ENCODE assay signal across 40 mouse cellular contexts in genomic region chr7:102113151-102113729, GRCm38 (mm10). TPM values are rescaled to one million over a fixed set of nuclear protein-coding genes. Genes with fewer than 3 reads are reported as not detected.
DNase-seq lines count a peak whose midpoint lies in the region; ATAC-seq and TF ChIP-seq lines count a peak whose summit lies in the region.
"Had no signal": no experiment of that assay in that cellular context is flagged by ENCODE, and none has a peak within 500 bp of the region (broad histone marks: within the 10 kb centered on the region; RNA-seq: fewer than 3 reads in every experiment).

No protein-coding gene starts in this region.

- no peaks in the 10 kb centered on the region for H3K4me1 ChIP-seq in midbrain, embryonic 11.5 days (ENCODE audit: control insufficient read depth, insufficient read depth, low read length)
- no peaks in the 10 kb centered on the region for H3K4me1 ChIP-seq in midbrain, embryonic 16.5 days (ENCODE audit: control insufficient read depth, insufficient read depth, low read length)
- peaks cover 0 to 10% of the 10 kb centered on the region in 2 experiments; a peak in 1 of 4 replicates for H3K4me1 ChIP-seq in ES-E14 (ENCODE audit: control insufficient read depth in 2 of 2, insufficient read depth in 2 of 2, low read length in 2 of 2, poor library complexity in 1 of 2)
- no peaks in the 10 kb centered on the region for H3K4me1 ChIP-seq in small intestine, adult 2 months (ENCODE audit: control insufficient read depth, insufficient read depth, insufficient read length, low read length)
- H3K4me1 ChIP-seq: embryonic facial prominence, embryonic 13.5 days; forebrain, embryonic 10.5 days; forebrain, embryonic 15.5 days; heart, embryonic 12.5 days; midbrain, embryonic 13.5 days; neural tube, embryonic 15.5 days; stomach, embryonic 15.5 days had no signal

- H3K9ac ChIP-seq in midbrain, embryonic 11.5 days (ENCODE audit: low read length) = no peak overlapping the region
- H3K9ac ChIP-seq in midbrain, embryonic 16.5 days (ENCODE audit: low read depth, low read length) = no peak overlapping the region
- peak overlapping the region; percentile 17; the same call in 1 of the 2 replicates for H3K9ac ChIP-seq in ES-E14 (ENCODE audit: insufficient read depth, low read depth, low read length, poor library complexity, severe bottlenecking)
- H3K9ac ChIP-seq: embryonic facial prominence, embryonic 13.5 days; forebrain, embryonic 15.5 days; heart, embryonic 12.5 days; liver, embryonic 13.5 days; lung, embryonic 14.5 days; midbrain, embryonic 13.5 days; neural tube, embryonic 15.5 days; stomach, embryonic 15.5 days had no signal

- no peak for ATAC-seq in midbrain, embryonic 11.5 days (ENCODE audit: low FRiP score)
- ATAC-seq in midbrain, embryonic 16.5 days = no peak
- ATAC-seq: activated CD4-positive, CD25-positive, alpha-beta regulatory T cell, adult 4 months; CD4-positive, CD25-positive, alpha-beta regulatory T cell, adult 4 months; forebrain, embryonic 15.5 days; hindbrain, embryonic 16.5 days; midbrain, embryonic 13.5 days had no signal

- H3K9me3 ChIP-seq in midbrain, embryonic 11.5 days (ENCODE audit: control insufficient read depth, low read length) = no peaks in the 10 kb centered on the region
- no peaks in the 10 kb centered on the region for H3K9me3 ChIP-seq in midbrain, embryonic 16.5 days (replicated peaks; ENCODE audit: control insufficient read depth, low read length, poor library complexity, severe bottlenecking)
- H3K9me3 ChIP-seq in ES-E14 (ENCODE audit: control insufficient read depth, insufficient read depth, low read depth, low read length) = no peaks in the 10 kb centered on the region
- H3K9me3 ChIP-seq: embryonic facial prominence, embryonic 13.5 days; forebrain, embryonic 10.5 days; forebrain, embryonic 15.5 days; heart, embryonic 12.5 days; liver, embryonic 13.5 days; midbrain, embryonic 13.5 days; neural tube, embryonic 15.5 days; stomach, embryonic 15.5 days had no signal

- TF ChIP-seq CTCF in small intestine, adult 2 months (IDR thresholded peaks at IDR 0.05; ENCODE audit: extremely low read depth, insufficient read length, insufficient replicate concordance, low read depth, low read length) = no peak

- DNase-seq in heart, adult 11 months = peak; percentile 88
- DNase-seq in heart, postnatal 4 days = no peak
- peak; percentile 33 for DNase-seq in midbrain, embryonic 11.5 days (ENCODE audit: low spot score, missing footprints)
- DNase-seq in ES-E14 (ENCODE audit: low read depth, low spot score) = no peak
- DNase-seq in heart, adult 18-20 months = no peak
- DNase-seq: adrenal gland, postnatal 36 days; cerebellum, adult 18-20 months; cerebellum, postnatal 10 days; gastrocnemius, postnatal 14 days; heart, adult 2 months; kidney, adult 8-10 months; kidney, postnatal 4 days; layer of hippocampus, postnatal 36 days; left cerebral cortex, postnatal 4 days; liver, embryonic 13.5 days; lung, embryonic 14.5 days; retina, postnatal 1 day; right cerebral cortex, postnatal 14 days; thymus, adult 18-20 months; thymus, postnatal 25 days had no signal

- no peaks in the 10 kb centered on the region for H3K27me3 ChIP-seq in midbrain, embryonic 11.5 days (ENCODE audit: control insufficient read depth, insufficient read depth, low read length)
- H3K27me3 ChIP-seq in midbrain, embryonic 16.5 days (ENCODE audit: control insufficient read depth, insufficient read depth, low read depth, low read length) = no peaks in the 10 kb centered on the region
- no peaks in the 10 kb centered on the region for H3K27me3 ChIP-seq in small intestine, adult 2 months (ENCODE audit: control insufficient read depth, insufficient read depth, low read length)
- H3K27me3 ChIP-seq: embryonic facial prominence, embryonic 13.5 days; forebrain, embryonic 15.5 days; liver, embryonic 13.5 days; midbrain, embryonic 13.5 days; neural tube, embryonic 15.5 days had no signal

- H3K4me2 ChIP-seq in midbrain, embryonic 11.5 days = no peak overlapping the region
- H3K4me2 ChIP-seq in midbrain, embryonic 16.5 days (ENCODE audit: low read length) = no peak overlapping the region
- H3K4me2 ChIP-seq: embryonic facial prominence, embryonic 13.5 days; forebrain, embryonic 15.5 days; heart, embryonic 12.5 days; liver, embryonic 13.5 days; lung, embryonic 14.5 days; midbrain, embryonic 13.5 days; neural tube, embryonic 15.5 days; stomach, embryonic 15.5 days had no signal

- no peak overlapping the region for H3K27ac ChIP-seq in midbrain, embryonic 11.5 days (ENCODE audit: low read depth, low read length)
- no peak overlapping the region for H3K27ac ChIP-seq in midbrain, embryonic 16.5 days (ENCODE audit: low read length)
- H3K27ac ChIP-seq in ES-E14 (ENCODE audit: insufficient read depth, low read depth, low read length, poor library complexity, severe bottlenecking) = no peak overlapping the region
- no peak overlapping the region for H3K27ac ChIP-seq in small intestine, adult 2 months (ENCODE audit: insufficient read depth, low read depth, low read length)
- H3K27ac ChIP-seq: embryonic facial prominence, embryonic 13.5 days; forebrain, embryonic 10.5 days; forebrain, embryonic 15.5 days; heart, adult 2 months; kidney, postnatal 0 days; liver, embryonic 13.5 days; midbrain, embryonic 13.5 days; neural tube, embryonic 15.5 days; stomach, embryonic 15.5 days had no signal

- H3K4me3 ChIP-seq in midbrain, embryonic 11.5 days (ENCODE audit: low read depth, low read length) = no peak overlapping the region
- no peak overlapping the region for H3K4me3 ChIP-seq in midbrain, embryonic 16.5 days (ENCODE audit: low read depth, low read length)
- H3K4me3 ChIP-seq in ES-E14 (ENCODE audit: insufficient read depth in 1 of 2, low read depth in 1 of 2, low read length in 2 of 2, poor library complexity in 1 of 2, severe bottlenecking in 1 of 2) = peak overlapping the region; percentile 54 to 59; a peak in 3 of 4 replicates
- peak overlapping the region; percentile 41 for H3K4me3 ChIP-seq in small intestine, adult 2 months (ENCODE audit: low read depth, low read length)
- H3K4me3 ChIP-seq: embryonic facial prominence, embryonic 13.5 days; forebrain, embryonic 10.5 days; forebrain, embryonic 15.5 days; heart, adult 2 months; heart, embryonic 12.5 days; liver, embryonic 13.5 days; midbrain, embryonic 13.5 days; neural tube, embryonic 15.5 days; stomach, embryonic 15.5 days had no signal

- H3K36me3 ChIP-seq in midbrain, embryonic 11.5 days (ENCODE audit: control insufficient read depth, insufficient read depth, low read length) = no peaks in the 10 kb centered on the region
- peaks cover 2% of the 10 kb centered on the region; the same call in 1 of the 2 replicates for H3K36me3 ChIP-seq in midbrain, embryonic 16.5 days (ENCODE audit: control insufficient read depth, insufficient read depth, low read length)
- no peaks in the 10 kb centered on the region for H3K36me3 ChIP-seq in ES-E14 (ENCODE audit: control insufficient read depth, insufficient read depth, low read length, poor library complexity, severe bottlenecking)
- H3K36me3 ChIP-seq in small intestine, adult 2 months (ENCODE audit: control insufficient read depth, insufficient read depth, low read length) = no peaks in the 10 kb centered on the region

- 80% methylated on average over 45 of the region's 45 CpGs for WGBS in midbrain, embryonic 11.5 days
- WGBS in midbrain, embryonic 16.5 days = 79% methylated on average over 45 of the region's 45 CpGs
- WGBS in small intestine, adult 2 months = 67% methylated on average over 45 of the region's 45 CpGs

- in situ Hi-C loops in ES-E14 (cut with MboI; ENCODE audit: low sequenced_read_pairs in 2 of 2, unreplicated experiment in 2 of 2) = no loop called here

- TF ChIP-seq POLR2A in small intestine, adult 2 months (IDR thresholded peaks at IDR 0.05; ENCODE audit: low read depth, low read length) = no peak

TF ChIP-seq in ES-E14, 5 proteins besides CTCF, POLR2A, EP300 and RAD21 (continues in another document):
- no peak for TF ChIP-seq ZC3H11A (IDR thresholded peaks at IDR 0.05; ENCODE audit: borderline replicate concordance, low read depth, low read length)
- no peak for TF ChIP-seq MAFK (IDR thresholded peaks at IDR 0.05; ENCODE audit: insufficient read depth, low read depth, low read length)

RNA-seq across cellular contexts. Expression of gene Chrna10, which starts 3.4 kb away (rescaled TPM):
- total RNA-seq in heart, postnatal 4 days (2021) = under 1 TPM in 1 of 2 experiments, not detected in 1; 0.10 TPM
- polyA plus RNA-seq in midbrain, embryonic 11.5 days (2014; fragmentation: Nextera tagmentation; extraction: Ambion mirVana) = not detected in 2 replicates
- polyA plus RNA-seq in midbrain, embryonic 16.5 days (2015; fragmentation: Nextera tagmentation; extraction: Ambion mirVana) = not detected in 2 replicates
- total RNA-seq in ES-E14 (2012; rRNA removed) = 0.27 and 0.42 TPM in 2 replicates
- 0.18 and 0.23 TPM in 2 replicates for polyA plus RNA-seq in small intestine, adult 2 months (2012; rRNA removed)
- total RNA-seq in heart, adult 18-20 months (2021) = not detected
- total RNA-seq: adrenal gland, postnatal 36 days; heart, adult 2 months; layer of hippocampus, postnatal 36 days; left cerebral cortex, postnatal 4 days; megakaryocyte progenitor cell, adult 5-6 weeks; monocyte, adult 5-6 weeks had no signal
- polyA plus RNA-seq: activated CD4-positive, CD25-positive, alpha-beta regulatory T cell, adult 4 months; CD4-positive, CD25-positive, alpha-beta regulatory T cell, adult 4 months; embryonic facial prominence, embryonic 13.5 days; forebrain, embryonic 10.5 days; forebrain, embryonic 15.5 days; heart, embryonic 12.5 days; hindbrain, embryonic 16.5 days; intestine, embryonic 14.5 days; kidney, postnatal 0 days; liver, embryonic 13.5 days; lung, embryonic 14.5 days; midbrain, embryonic 13.5 days; neural tube, embryonic 15.5 days; stomach, embryonic 15.5 days had no signal

RNA-seq across cellular contexts. Expression of gene Art5, which starts 4.0 kb away (rescaled TPM):
- total RNA-seq in heart, postnatal 4 days (2021) = 1 to 10 TPM in 1 of 2 experiments, under 1 TPM in 1; 0.45 to 1.1 TPM
- 0.70 and 0.81 TPM in 2 replicates for polyA plus RNA-seq in midbrain, embryonic 11.5 days (2014; fragmentation: Nextera tagmentation; extraction: Ambion mirVana)
- polyA plus RNA-seq in midbrain, embryonic 16.5 days (2015; fragmentation: Nextera tagmentation; extraction: Ambion mirVana) = 0.17 TPM in 1 of 2 replicates, not detected in the other
- 2.6 and 3.2 TPM in 2 replicates for total RNA-seq in ES-E14 (2012; rRNA removed)
- 0.17 and 0.28 TPM in 2 replicates for polyA plus RNA-seq in small intestine, adult 2 months (2012; rRNA removed)
- total RNA-seq in heart, adult 18-20 months (2021) = 10 to 100 TPM; 15.2 to 22.8 TPM
- total RNA-seq: adrenal gland, postnatal 36 days; layer of hippocampus, adult 8-10 months; layer of hippocampus, postnatal 36 days; left cerebral cortex, postnatal 4 days; monocyte, adult 5-6 weeks had no signal

RNA-seq across cellular contexts. Expression of gene Art1, which starts 11.7 kb away (rescaled TPM):
- 1 to 10 TPM; 8.0 to 8.1 TPM for total RNA-seq in heart, postnatal 4 days (2021)
- polyA plus RNA-seq in midbrain, embryonic 11.5 days (2014; fragmentation: Nextera tagmentation; extraction: Ambion mirVana) = 0.49 and 0.70 TPM in 2 replicates
- 0.25 and 0.57 TPM in 2 replicates for polyA plus RNA-seq in midbrain, embryonic 16.5 days (2015; fragmentation: Nextera tagmentation; extraction: Ambion mirVana)
- 0.45 and 0.90 TPM in 2 replicates for total RNA-seq in ES-E14 (2012; rRNA removed)
- polyA plus RNA-seq in small intestine, adult 2 months (2012; rRNA removed) = not detected in 2 replicates
- total RNA-seq in heart, adult 18-20 months (2021) = 100 to 1,000 TPM; 268 to 300 TPM
- total RNA-seq: adrenal gland, postnatal 36 days; common myeloid progenitor, adult 5-6 weeks; layer of hippocampus, adult 8-10 months; layer of hippocampus, postnatal 36 days; left cerebral cortex, postnatal 4 days; megakaryocyte progenitor cell, adult 5-6 weeks; monocyte, adult 5-6 weeks had no signal
- polyA plus RNA-seq: activated CD4-positive, CD25-positive, alpha-beta regulatory T cell, adult 4 months; CD4-positive, CD25-positive, alpha-beta regulatory T cell, adult 4 months had no signal

RNA-seq across cellular contexts. Expression of gene Trpc2, which starts 30.3 kb away (rescaled TPM):
- under 1 TPM; 0.36 to 0.50 TPM for total RNA-seq in heart, postnatal 4 days (2021)
- not detected in 2 replicates for polyA plus RNA-seq in midbrain, embryonic 11.5 days (2014; fragmentation: Nextera tagmentation; extraction: Ambion mirVana)
- polyA plus RNA-seq in midbrain, embryonic 16.5 days (2015; fragmentation: Nextera tagmentation; extraction: Ambion mirVana) = not detected in 2 replicates
- 0.36 and 1.3 TPM in 2 replicates for total RNA-seq in ES-E14 (2012; rRNA removed)
- polyA plus RNA-seq in small intestine, adult 2 months (2012; rRNA removed) = 0.28 and 0.89 TPM in 2 replicates
- under 1 TPM; 0.15 to 0.90 TPM for total RNA-seq in heart, adult 18-20 months (2021)
- total RNA-seq: hematopoietic stem cell, adult 5-6 weeks; megakaryocyte progenitor cell, adult 5-6 weeks; monocyte, adult 5-6 weeks had no signal
- polyA plus RNA-seq: CD4-positive, CD25-positive, alpha-beta regulatory T cell, adult 4 months; embryonic facial prominence, embryonic 13.5 days; forebrain, embryonic 10.5 days; heart, postnatal 0 days; hindbrain, embryonic 16.5 days; intestine, embryonic 14.5 days; kidney, postnatal 0 days; liver, embryonic 13.5 days; lung, embryonic 14.5 days; midbrain, embryonic 13.5 days; stomach, embryonic 15.5 days had no signal

RNA-seq across cellular contexts. Expression of gene Xntrpc, which starts 47.7 kb away (rescaled TPM):
- 1 to 10 TPM in 1 of 2 experiments, under 1 TPM in 1; 0.90 to 1.1 TPM for total RNA-seq in heart, postnatal 4 days (2021)
- polyA plus RNA-seq in midbrain, embryonic 11.5 days (2014; fragmentation: Nextera tagmentation; extraction: Ambion mirVana) = 1.2 TPM in 2 replicates
- polyA plus RNA-seq in midbrain, embryonic 16.5 days (2015; fragmentation: Nextera tagmentation; extraction: Ambion mirVana) = 1.1 and 1.3 TPM in 2 replicates
- 0.76 and 1.1 TPM in 2 replicates for total RNA-seq in ES-E14 (2012; rRNA removed)
- polyA plus RNA-seq in small intestine, adult 2 months (2012; rRNA removed) = 0.88 and 1.6 TPM in 2 replicates
- under 1 TPM; 0.44 to 0.74 TPM for total RNA-seq in heart, adult 18-20 months (2021)
- total RNA-seq: monocyte, adult 5-6 weeks had no signal

Comparison
In these comparisons a context has a peak if more than half of its experiments do, and no peak if none do; other contexts are left out.
1. DNase-seq: peak in heart, adult 11 months (single experiment) and midbrain, embryonic 11.5 days (single experiment); none in heart, postnatal 4 days (single experiment), ES-E14 (single experiment) and heart, adult 18-20 months (0 of 2).
2. RNA of gene Art1, which starts 11.7 kb away (total RNA-seq): 268 to 300 TPM in heart, adult 18-20 months; 8.0 to 8.1 TPM in heart, postnatal 4 days and 0.45 to 0.90 TPM in ES-E14; every median in the first group is over 10 times any median in the second.
3. H3K4me3 ChIP-seq: peak in ES-E14 (2 of 2) and small intestine, adult 2 months (single experiment); none in midbrain, embryonic 11.5 days (single experiment) and midbrain, embryonic 16.5 days (single experiment).